Mouse (Mus musculus) hindbrain, embryonic 14.5 days (tissue): ENCODE data around the gene Pkd2. TPM values are rescaled to one million over a fixed set of nuclear protein-coding genes. Genes with fewer than 3 reads are reported as not detected.
A peak's percentile ranks its signal among the peaks of the same experiment; 100 is the strongest.

Experiments
- ATAC-seq: fragments of 200-750 bp; cut with Nextera tagmentation; 2 replicates; pipeline ENCODE4 v1.8.0; 2017; ENCODE audit warnings: moderate number of reproducible peaks, mild to moderate bottlenecking, moderate TSS enrichment, moderate library complexity; ENCODE audit not compliant: low FRiP score
- DNase-seq: peaks from one replicate; pipeline ENCODE4 v3.0.0-alpha.2; 2015; ENCODE audit warnings: low spot score
- H3K27ac ChIP-seq: fragments of 300-500 bp; sonication (generic); 2 replicates; pipeline ENCODE4 v1.5.1; 2014; ENCODE audit warnings: mild to moderate bottlenecking, moderate library complexity
- H3K27me3 ChIP-seq: fragments of 300-500 bp; sonication (generic); 2 replicates; pipeline ENCODE4 v1.6.1; 2014; ENCODE audit warnings: mild to moderate bottlenecking, low read length, mixed read lengths; ENCODE audit not compliant: control insufficient read depth, insufficient read depth
- H3K36me3 ChIP-seq: fragments of 300-500 bp; sonication (generic); replicated peaks from 2 replicates; pipeline ENCODE4 v1.6.1; 2014; ENCODE audit not compliant: control insufficient read depth, insufficient read depth
- H3K4me1 ChIP-seq: fragments of 300-500 bp; sonication (generic); replicated peaks from 2 replicates; pipeline ENCODE4 v1.6.1; 2014; ENCODE audit warnings: antibody characterized with exemption, low read length, mixed read lengths; ENCODE audit not compliant: control insufficient read depth, insufficient read depth
- H3K4me2 ChIP-seq: fragments of 300-500 bp; sonication (generic); replicated peaks from 2 replicates; pipeline ENCODE4 v1.6.1; 2014; ENCODE audit warnings: mild to moderate bottlenecking, moderate library complexity
- H3K4me3 ChIP-seq: fragments of 300-500 bp; sonication (generic); replicated peaks from 2 replicates; pipeline ENCODE4 v1.5.1; 2014; ENCODE audit warnings: mild to moderate bottlenecking, low read length
- H3K9ac ChIP-seq: fragments of 300-500 bp; sonication (generic); 2 replicates; pipeline ENCODE4 v1.6.1; 2014
- H3K9me3 ChIP-seq: fragments of 300-500 bp; sonication (generic); 2 replicates; pipeline ENCODE4 v1.6.1; 2016; ENCODE audit warnings: low read length; ENCODE audit not compliant: control insufficient read depth
- WGBS: fragments of 180-500 bp; shearing (Covaris S2); extraction: QIAGEN DNeasy Blood & Tissue Kit; methylation state at CpG from one replicate; pipeline ENCODE4 v1.1.7; 2014; 5-methylcytosine and 5-hydroxymethylcytosine counted together
- polyA plus RNA-seq: library from polyadenylated mRNA; unstranded; fragments of >200 nt; fragmentation: Nextera tagmentation; extraction: Ambion mirVana; gene quantifications from 2 replicates; pipeline ENCODE4 v1.2.1, GENCODE M21; 2014

Gene Pkd2
- polyA plus RNA-seq, 1 experiment from 2014 or later: 12.0 TPM

GRCm38 (mm10) chr5:104480367-104480766 is 21.1 kb downstream of the Pkd2 start:
- Histone ChIP-seq H3K4me2 (no peak overlapping the region), H3K4me3 (no peak overlapping the region), H3K4me1 (no peaks in the 10 kb centered on the region), H3K36me3 (peaks cover 75% of the 10 kb centered on the region), H3K9me3 (no peaks in the 10 kb centered on the region), H3K27me3 (no peaks in the 10 kb centered on the region), H3K27ac (no peak overlapping the region), H3K9ac (no peak overlapping the region)
- ATAC-seq (no peak), DNase-seq (no peak)
- 93% methylated on average over 7 of the region's 7 CpGs for WGBS

- Histone ChIP-seq H3K9me3 (no peaks in the 10 kb centered on the region), H3K4me1 (no peaks in the 10 kb centered on the region), H3K27ac (no peak overlapping the region), H3K4me2 (no peak overlapping the region), H3K27me3 (no peaks in the 10 kb centered on the region), H3K36me3 (peaks cover 86% of the 10 kb centered on the region), H3K4me3 (no peak overlapping the region), H3K9ac (no peak overlapping the region)
- no peak; the same call in 1 of the 2 replicates for ATAC-seq
- 67% methylated on average over 8 of the region's 8 CpGs for WGBS
- no peak for DNase-seq
Measured at GRCm38 (mm10) chr5:104482856-104483255, 23.6 kb downstream of the Pkd2 start.

GRCm38 (mm10) chr5:104491561-104491960 is 32.3 kb downstream of the Pkd2 start:
- ATAC-seq (no peak), DNase-seq (no peak)
- no peak overlapping the region for H3K4me3 ChIP-seq
- no peak overlapping the region for H3K27ac ChIP-seq
- peaks cover 85% of the 10 kb centered on the region for H3K36me3 ChIP-seq
- no peaks in the 10 kb centered on the region for H3K27me3 ChIP-seq
- H3K4me1 ChIP-seq: no peaks in the 10 kb centered on the region
- H3K9ac ChIP-seq: no peak overlapping the region
- H3K9me3 ChIP-seq: no peaks in the 10 kb centered on the region
- 61% methylated on average over 5 of the region's 5 CpGs for WGBS
- no peak overlapping the region for H3K4me2 ChIP-seq

GRCm38 (mm10) chr5:104504883-104505282 is 45.6 kb downstream of the Pkd2 start:
- H3K27me3 ChIP-seq: no peaks in the 10 kb centered on the region
- H3K27ac ChIP-seq: no peak overlapping the region
- H3K4me2 ChIP-seq: no peak overlapping the region
- H3K9me3 ChIP-seq: no peaks in the 10 kb centered on the region
- H3K36me3 ChIP-seq: peaks cover 30% of the 10 kb centered on the region
- DNase-seq (no peak), ATAC-seq (no peak)
- H3K4me1 ChIP-seq: peaks cover 11% of the 10 kb centered on the region
- H3K9ac ChIP-seq: no peak overlapping the region
- no peak overlapping the region for H3K4me3 ChIP-seq
- WGBS: 95% methylated on average over 2 of the region's 2 CpGs

GRCm38 (mm10) chr5:104507829-104508194 is 48.6 kb downstream of the Pkd2 start:
- WGBS: 0% methylated on average over 2 of the region's 2 CpGs
- Histone ChIP-seq H3K27ac (peak overlapping the region; percentile 62; the same call in 1 of the 2 replicates), H3K9ac (peak overlapping the region; percentile 39), H3K4me3 (peak overlapping the region; percentile 94), H3K27me3 (no peaks in the 10 kb centered on the region), H3K36me3 (peaks cover 15% of the 10 kb centered on the region), H3K9me3 (peaks cover 1% of the 10 kb centered on the region; the same call in 1 of the 2 replicates), H3K4me1 (peaks cover 18% of the 10 kb centered on the region), H3K4me2 (peak overlapping the region; percentile 83)
- no peak for DNase-seq
- ATAC-seq: no peak

- Histone ChIP-seq H3K9me3 (peaks cover 6% of the 10 kb centered on the region), H3K27me3 (no peaks in the 10 kb centered on the region), H3K36me3 (peaks cover 15% of the 10 kb centered on the region), H3K4me1 (peaks cover 18% of the 10 kb centered on the region), H3K4me2 (peak within 1 kb of the TSS; percentile 83), H3K9ac (peak within 1 kb of the TSS; percentile 94), H3K27ac (peak within 1 kb of the TSS; percentile 94), H3K4me3 (peak within 1 kb of the TSS; percentile 94)
- under 1% methylated on average over 80 of the region's 83 CpGs for WGBS
- DNase-seq: peak; percentile 90
- ATAC-seq: peak; percentile 96
Measured at GRCm38 (mm10) chr5:104508195-104508891, 49.1 kb downstream of the Pkd2 start, which contains the start of gene BC005561. BC005561 (plus strand) TSS chr5:104508352.

GRCm38 (mm10) chr5:104511211-104511610 is 52.0 kb downstream of the Pkd2 start:
- Histone ChIP-seq H3K9me3 (peaks cover 31% of the 10 kb centered on the region), H3K4me3 (no peak overlapping the region), H3K4me1 (peaks cover 18% of the 10 kb centered on the region), H3K27ac (no peak overlapping the region), H3K36me3 (peaks cover 22% of the 10 kb centered on the region), H3K4me2 (no peak overlapping the region), H3K27me3 (no peaks in the 10 kb centered on the region), H3K9ac (no peak overlapping the region)
- 93% methylated on average over 3 of the region's 3 CpGs for WGBS
- ATAC-seq: no peak
- no peak for DNase-seq

- ATAC-seq: no peak
- Histone ChIP-seq H3K4me2 (no peak overlapping the region), H3K4me1 (no peaks in the 10 kb centered on the region), H3K27me3 (no peaks in the 10 kb centered on the region), H3K27ac (no peak overlapping the region), H3K9ac (no peak overlapping the region), H3K4me3 (no peak overlapping the region), H3K9me3 (peaks cover 4% of the 10 kb centered on the region; the same call in 1 of the 2 replicates), H3K36me3 (peaks cover 64% of the 10 kb centered on the region)
- 78% methylated on average over 1 of the region's 1 CpGs for WGBS
- peak; percentile 19 for DNase-seq
Measured at GRCm38 (mm10) chr5:104538612-104539011, 79.4 kb downstream of the Pkd2 start.

GRCm38 (mm10) chr5:104539331-104539730 is 80.1 kb downstream of the Pkd2 start:
- WGBS: 98% methylated on average over 4 of the region's 4 CpGs

More at GRCm38 (mm10) chr5:104539331-104539730, 80.1 kb downstream of the Pkd2 start:
- no peak for DNase-seq
- H3K36me3 ChIP-seq: peaks cover 70% of the 10 kb centered on the region
- H3K4me1 ChIP-seq: no peaks in the 10 kb centered on the region
- H3K27ac ChIP-seq: no peak overlapping the region
- no peak overlapping the region for H3K9ac ChIP-seq
- no peak overlapping the region for H3K4me2 ChIP-seq
- H3K4me3 ChIP-seq: no peak overlapping the region
- H3K27me3 ChIP-seq: no peaks in the 10 kb centered on the region
- ATAC-seq: no peak
- peaks cover 4% of the 10 kb centered on the region; the same call in 1 of the 2 replicates for H3K9me3 ChIP-seq
